Mouse (Mus musculus) urinary bladder, postnatal 10 days (tissue): Measurements from ENCODE around the gene Cox8a.

Experiments used
- DNase-seq: peaks from one replicate; pipeline ENCODE4 v3.0.0; 2022; ENCODE audit warnings: low spot score

Cox8a gene

DNA sequence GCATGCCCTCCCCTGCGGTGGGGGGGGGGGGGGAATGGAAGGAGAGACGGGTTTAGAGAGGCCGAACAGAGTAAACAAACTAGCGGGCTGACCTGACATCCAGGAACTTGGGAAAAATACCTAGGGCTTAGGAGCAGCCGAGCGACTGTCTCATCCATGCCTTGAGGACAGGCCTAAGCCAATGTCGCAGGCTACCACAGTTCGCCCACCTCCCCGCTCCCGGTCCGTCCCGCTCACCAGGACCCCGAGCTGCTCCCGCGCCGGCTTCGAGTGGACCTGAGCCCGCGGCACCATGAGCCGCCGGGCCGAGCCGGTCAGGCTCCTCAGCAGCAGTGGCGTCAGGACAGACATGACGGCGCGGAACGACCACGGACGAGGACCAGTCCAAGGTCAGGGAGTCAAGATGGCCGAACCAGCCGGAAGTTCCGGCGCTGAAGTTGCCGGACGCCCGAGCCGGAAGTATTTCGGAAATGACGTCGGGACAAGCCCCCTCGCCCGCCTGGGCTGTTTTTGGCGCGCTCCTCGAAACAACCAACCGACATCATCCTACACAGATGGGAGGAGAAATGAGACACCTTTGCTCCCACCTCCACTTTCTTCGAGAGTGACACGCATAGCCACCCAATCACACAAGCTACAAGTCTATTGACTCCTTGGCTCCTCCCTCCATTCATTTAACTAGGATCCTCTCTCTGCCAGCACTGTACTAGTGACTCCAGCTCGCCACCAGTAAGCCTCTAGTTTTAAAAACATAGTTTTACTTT is at the start of gene Cox8a:
Gene Cox8a (minus strand): TSS at position 455 of the 764 bp plus-strand sequence.
- DNase-seq = peak; percentile 88

GRCm38 (mm10) chr19:7266421-7266831 is 49.0 kb upstream of the Cox8a start:
- no peak for DNase-seq

DNA sequence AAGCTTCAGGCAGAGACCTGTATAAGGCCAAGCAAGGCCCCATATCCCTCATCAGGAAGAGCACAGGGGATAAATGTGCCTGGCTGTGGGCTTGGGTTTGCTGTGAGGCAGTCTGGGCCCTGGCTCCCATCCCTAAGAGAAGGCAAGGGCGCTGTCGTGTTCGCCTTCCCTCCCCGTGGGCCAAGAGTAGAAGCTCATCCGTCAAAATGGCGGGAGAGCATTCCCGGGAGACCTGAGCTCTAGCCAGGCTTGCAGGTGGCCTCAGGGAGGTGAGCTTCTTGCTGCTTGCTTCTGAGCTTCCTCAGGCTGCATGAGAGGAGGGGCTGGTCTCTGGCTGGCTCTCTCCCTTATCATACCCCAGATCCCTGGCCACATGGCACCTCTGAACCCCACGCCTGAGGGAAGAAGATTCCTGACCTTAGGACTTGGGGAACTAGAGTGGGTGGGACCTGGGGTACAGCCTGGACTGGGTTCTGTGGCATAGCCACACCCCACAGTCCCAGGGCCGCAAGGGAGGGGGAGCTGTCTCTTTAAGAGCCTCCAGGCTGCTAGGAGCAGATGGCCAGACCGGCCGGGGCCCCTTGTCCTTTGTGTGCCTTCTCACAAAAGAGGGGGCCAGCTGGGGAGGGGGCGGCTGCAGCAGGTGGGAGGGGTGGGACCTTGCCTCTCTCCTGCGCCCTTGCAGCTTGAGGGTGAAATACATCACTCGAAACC is 48.2 kb upstream of the Cox8a start:
- no peak for DNase-seq

DNA sequence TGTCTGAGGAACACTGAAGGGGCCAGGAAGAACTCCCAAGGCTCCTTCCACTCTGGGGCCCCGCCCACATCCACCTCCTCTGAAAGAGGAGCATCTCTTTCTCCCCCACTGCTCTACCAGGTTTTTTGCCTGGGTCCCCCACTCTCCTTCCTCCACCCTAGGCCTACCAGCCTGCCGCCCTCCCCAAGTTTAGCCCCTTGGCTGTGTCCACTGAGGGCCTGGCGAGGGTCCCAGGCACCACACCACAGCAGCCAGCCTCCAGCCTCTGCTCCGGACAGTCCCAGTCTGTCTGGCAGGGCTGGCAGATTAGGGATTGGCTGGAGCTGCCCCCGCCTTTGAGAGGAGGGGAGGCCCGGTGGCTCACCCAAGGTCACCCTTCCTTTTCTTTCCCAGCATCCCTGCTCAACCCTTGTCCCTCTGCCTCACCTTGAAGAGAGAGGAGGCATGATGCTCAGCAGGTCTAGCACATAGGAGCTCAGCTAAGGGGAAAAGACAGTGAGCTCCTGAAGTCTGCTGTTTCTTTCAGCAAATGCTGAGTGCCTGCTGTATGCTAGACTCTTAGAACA is 47.4 kb upstream of the Cox8a start:
- no peak for DNase-seq

DNA sequence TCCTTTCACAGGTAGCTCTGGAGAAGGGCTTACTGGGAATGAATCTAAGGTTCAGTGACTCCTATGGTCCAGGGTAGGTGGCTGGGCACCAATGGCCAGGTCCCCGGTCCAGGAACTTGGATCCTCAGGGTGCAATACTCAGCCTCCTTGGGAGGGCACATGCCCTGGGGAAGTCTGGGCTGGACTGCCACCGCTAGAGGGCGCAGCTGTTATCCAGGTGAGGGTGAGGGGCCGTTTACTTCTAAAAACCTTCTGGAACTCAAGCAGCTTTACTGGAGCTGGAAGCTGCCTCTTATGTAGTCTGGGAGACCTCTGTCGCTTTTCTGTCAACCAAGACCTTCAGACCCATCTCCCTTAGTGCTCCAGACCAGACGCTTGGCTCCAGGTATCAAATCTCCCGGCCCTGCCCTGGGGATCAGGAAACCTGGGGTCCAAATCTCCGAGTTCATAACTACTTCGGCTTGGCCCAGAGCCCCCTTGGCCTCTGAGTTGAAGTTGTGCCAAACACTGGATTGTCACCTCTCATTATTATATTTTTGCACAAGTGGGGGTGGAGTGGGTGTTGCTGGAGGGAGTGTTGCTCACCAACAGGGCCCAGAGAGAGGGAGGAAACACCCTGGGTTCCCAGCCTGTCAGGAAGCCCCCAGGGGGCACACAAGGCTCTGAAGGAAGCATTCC is 46.8 kb upstream of the Cox8a start:
- DNase-seq = peak; percentile 66

- no peak for DNase-seq
Observed at GRCm38 (mm10) chr19:7262592-7262991, 45.2 kb upstream of the Cox8a start.

DNA sequence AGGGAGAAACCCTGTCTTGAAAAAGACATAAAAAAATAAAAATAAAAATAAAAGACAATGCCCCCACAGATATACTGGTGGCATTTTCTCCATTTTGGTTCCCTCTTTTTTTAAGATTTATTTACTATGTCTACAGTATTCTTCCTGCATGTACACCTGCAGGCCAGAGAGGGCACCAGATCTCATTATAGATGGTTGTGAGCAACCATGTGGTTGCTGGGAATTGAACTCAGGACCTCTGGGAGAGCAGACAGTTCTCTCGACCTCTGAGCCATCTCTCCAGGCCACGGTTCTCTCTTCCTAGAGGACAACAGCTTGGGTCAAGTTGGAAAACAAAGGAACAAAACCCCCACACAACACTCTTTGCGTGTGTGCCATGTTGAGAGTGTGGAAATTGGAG is 44.5 kb upstream of the Cox8a start:
- no peak for DNase-seq

- DNase-seq = no peak
Observed at GRCm38 (mm10) chr19:7261476-7261875, 44.1 kb upstream of the Cox8a start.

DNA sequence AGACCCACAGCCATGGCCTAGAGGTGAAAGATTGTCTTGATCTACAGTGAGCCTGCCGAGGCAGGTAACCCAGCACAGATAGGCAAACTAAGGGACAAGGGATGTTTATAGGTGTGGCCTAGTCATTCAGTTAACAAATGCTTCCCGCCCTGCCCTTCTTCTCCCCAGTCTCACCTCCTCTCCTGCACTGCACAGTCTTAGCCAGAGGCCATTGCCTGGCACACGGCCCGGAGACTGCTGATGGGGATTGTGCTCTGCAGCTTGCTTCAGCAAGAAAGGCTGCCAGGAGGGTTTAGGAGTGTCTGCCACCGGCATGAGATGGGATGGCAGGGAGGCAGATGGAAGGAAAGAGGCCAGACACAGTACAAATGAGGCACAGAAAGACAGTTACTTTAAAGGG is 40.5 kb upstream of the Cox8a start:
- DNase-seq = no peak

DNA sequence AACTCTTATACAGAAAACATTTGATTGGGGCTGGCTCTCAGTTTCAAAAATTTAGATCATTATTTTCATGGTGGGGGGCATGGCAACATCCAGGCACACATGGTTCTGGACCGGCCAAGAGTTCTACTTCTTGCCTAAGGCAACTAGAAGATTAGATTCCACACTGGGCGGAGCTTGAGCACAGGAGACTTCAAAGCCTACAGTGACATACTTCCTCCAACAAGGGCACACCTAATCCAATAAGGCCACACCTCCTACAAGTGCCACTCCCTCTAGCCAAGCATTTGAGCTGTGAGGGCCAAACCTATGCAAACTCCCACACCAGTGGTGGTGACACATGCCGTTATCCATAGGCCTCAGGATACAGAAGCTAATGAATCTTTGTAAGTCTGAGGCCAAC is 28.6 kb upstream of the Cox8a start:
- DNase-seq = no peak

DNA sequence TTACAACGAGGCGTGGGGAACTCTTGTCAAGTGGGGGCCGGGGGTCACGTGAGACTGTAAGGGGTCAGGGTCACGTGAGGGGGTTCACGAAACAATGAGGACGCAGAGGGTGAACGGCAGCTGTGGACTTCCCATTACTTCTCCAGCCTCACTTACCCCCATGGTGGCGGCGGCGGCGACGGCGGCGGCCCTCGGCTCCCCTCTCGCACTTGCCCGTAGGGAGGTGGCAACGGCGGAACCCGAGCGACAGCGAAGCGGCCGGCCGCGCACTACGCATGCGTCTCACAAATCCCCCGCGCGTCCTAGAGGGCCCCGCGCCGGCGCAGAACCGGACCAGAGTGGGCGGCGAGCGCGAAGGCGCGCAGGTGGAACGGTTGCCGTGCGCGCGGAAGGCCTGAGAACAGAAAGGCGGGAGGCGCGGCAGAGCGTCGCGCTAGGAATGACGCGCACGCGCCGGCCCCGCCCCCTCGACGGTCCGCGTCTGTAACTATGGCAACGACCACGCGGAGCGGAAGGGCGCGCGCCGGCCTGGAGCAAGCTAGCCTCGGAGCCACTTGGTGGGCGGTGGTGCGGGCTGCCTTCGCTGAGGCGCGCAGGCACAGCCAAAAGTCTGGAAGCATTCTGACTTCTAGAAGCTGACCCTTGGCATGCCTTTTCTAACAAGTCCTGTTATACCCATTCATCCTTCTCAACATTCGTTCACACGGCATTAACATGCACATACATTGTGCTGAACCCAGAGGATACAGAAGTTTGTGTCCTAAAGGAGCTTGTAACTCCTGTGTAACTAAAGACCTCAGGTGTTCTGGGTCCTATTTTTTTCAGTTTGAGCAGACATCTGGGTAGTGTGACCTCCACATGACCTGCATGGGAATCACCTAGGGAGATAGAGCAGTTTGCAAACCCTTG is 23.6 kb upstream of the Cox8a start, which contains the start of gene Naa40:
Gene Naa40 (minus strand): TSS at position 402 of the 909 bp plus-strand sequence.
- DNase-seq = peak; percentile 77

DNA sequence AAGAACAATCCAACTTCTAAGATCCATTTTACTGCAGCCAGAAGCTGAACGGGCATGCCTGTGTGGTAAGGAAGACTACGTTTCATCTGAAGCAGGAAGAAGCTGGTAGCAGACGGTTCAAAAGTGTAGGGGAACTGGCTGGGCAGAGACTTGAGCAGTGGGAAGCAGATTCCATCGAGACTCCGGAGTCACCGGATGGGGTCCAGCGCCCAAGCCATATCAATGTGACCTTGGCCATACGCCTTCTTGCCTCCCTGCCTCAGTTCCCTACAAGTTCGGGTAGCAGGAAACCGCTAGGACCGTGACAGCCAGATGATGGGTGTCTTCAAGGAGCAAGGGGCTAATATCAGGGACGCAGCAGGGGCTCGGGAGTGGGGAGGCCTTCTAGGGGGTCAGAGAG is 22.9 kb upstream of the Cox8a start:
- no peak for DNase-seq

DNA sequence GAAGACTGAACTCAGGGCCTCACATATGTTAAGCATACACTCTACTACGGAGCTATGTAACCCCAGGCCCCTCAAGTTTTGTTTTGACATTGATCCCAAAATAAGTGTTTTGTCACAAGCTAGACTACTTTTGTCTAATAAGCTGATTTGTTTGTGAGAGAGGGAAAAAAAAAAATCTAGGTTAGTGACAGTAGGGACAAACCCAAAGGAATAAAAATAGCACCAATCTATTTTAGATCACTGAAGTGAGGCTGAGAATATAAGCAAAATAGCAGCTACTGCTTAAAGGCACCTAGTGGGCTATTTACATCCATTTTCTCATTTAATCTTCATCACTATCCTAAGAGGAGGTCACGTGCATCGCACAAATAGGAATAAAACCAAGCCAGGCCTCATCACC is 22.2 kb upstream of the Cox8a start:
- no peak for DNase-seq

GRCm38 (mm10) chr19:7236742-7237141 is 19.3 kb upstream of the Cox8a start:
- DNase-seq = no peak

DNA sequence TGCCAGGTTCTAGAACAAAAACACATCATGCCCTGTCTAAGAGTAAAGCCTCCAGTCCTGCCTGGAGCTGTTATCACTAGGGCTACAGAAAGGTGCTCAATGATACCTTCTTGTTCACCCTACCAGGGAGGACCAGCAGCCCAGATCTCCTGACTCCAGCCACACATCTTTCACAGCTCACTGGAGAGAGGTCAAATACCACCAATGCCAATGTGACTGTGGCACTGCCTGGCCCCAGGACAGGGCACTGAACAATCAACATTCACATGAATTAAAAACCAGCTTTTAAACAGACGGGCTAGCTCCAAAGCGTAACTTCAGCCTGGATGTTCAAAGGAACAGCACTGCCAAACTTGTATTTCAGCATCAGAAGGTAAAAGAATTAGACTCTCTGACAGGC is 18.6 kb upstream of the Cox8a start:
- no peak for DNase-seq

DNA sequence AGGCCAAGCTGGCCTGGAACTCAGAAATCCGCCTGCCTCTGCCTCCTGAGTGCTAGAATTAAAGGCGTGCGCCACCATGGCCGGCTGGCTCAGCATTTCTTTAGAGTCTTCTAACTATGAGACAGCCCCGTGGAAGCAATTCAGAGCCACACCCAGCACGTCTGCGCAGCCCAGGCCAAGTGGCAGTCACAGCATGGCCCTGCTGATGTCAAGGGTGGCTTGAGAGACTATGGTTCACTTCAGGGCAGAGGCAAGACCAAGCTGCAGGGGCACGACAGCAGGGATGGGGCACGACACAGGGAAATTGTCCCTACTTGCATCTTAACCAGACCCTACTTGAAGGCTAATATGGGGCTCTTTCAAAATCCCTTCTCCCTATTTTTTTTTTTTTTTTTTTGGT is 18.0 kb upstream of the Cox8a start:
- no peak for DNase-seq

- DNase-seq = peak; percentile 39
Observed at GRCm38 (mm10) chr19:7234537-7235221, 17.3 kb upstream of the Cox8a start.

DNA sequence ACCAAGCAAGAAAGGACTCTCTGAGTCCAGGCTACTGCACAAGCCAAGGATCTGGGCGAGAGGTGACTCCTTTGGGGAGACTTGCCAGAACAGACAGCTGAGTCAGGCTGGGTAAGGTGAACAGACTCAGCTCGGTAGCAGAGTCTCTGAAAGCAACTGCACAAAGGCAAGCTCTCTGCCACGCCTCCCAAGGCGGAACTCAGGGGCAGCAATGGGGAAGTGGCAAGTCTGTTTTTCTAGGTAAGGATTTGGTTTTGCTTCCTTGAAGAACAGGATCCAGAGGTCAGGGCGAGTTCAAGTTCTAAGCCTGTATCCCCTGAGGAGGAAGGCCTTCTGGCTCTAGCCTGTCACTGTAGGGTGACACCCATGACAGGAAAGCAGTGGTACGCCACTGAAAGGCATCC is 9.1 kb upstream of the Cox8a start:
- no peak for DNase-seq

DNA sequence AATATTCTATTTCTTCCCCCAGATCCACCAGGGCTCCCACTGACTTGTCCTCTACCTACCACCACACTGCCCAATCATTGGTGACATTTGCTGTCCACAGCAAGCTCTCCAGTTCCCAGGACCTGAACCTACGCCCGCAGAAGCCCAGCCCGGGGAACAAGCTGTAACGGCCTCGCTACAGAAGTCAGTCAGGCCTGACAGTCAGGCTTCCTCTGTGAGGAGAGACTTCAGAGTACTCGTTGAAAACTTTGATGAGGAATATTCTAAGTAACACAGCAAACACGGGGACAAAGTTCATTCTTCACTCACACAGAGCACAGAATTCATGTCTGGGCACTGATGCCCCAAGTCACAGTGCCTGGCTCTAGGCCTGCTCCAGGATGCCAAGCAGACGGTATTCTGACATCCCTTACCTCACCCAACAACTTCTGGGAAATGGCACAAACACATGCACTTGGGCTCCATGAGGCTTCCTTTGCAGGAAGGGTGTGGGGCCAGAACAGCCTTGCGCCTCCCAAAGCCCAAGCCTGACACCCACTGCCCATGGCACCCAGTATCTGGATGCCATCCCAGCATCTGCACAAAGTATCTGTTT is 7.8 kb upstream of the Cox8a start:
- DNase-seq = no peak

GRCm38 (mm10) chr19:7224253-7224652 is 6.8 kb upstream of the Cox8a start:
- no peak for DNase-seq

- no peak for DNase-seq
Observed at GRCm38 (mm10) chr19:7223488-7223887, 6.1 kb upstream of the Cox8a start.
